Mouse (Mus musculus) spleen, postnatal 36 days (tissue): ENCODE data around the gene Fkbp6.

Experiments
- DNase-seq, 2 experiments: peaks; one replicate each; pipeline ENCODE4 v3.0.0; 2022; ENCODE audit warnings: low spot score in 2 of 2, mixed read lengths in 1 of 2

Fkbp6 gene

GRCm38 (mm10) chr5:135274663-135275396, 75.0 kb downstream of the Fkbp6 start:
- DNase-seq = no peak

DNA sequence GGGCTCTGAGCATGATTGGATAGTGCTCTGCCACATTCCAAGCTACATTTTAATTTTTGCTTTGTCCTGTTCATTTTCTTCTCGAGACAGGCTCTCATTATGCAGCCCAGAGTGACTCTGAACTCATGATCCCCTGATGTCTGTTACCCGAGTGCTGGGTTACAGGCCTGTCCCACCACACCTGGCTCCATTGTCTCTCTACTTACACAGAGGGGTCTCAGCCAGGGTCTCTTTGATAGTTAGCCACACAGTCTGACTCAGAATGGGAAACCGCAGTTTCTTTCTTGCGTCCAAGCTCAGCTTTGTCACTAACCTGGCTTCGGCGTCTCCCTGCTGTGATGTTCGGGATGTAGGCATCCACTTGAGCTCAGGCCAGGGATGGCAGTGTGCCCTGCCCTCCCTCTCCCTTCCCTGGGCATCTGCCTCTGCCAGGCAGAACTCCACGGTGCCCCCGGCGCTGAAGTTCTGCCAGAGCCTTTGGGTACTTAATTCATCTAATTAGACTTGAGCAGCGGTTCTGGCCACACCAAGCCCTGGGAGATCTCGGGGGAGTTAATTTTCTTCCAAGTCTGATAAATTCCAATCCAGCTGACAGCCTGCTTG, 78.2 kb downstream of the Fkbp6 start:
- DNase-seq = no peak

- no peak for DNase-seq
Measured at GRCm38 (mm10) chr5:135270361-135270760, 79.5 kb downstream of the Fkbp6 start.

DNA sequence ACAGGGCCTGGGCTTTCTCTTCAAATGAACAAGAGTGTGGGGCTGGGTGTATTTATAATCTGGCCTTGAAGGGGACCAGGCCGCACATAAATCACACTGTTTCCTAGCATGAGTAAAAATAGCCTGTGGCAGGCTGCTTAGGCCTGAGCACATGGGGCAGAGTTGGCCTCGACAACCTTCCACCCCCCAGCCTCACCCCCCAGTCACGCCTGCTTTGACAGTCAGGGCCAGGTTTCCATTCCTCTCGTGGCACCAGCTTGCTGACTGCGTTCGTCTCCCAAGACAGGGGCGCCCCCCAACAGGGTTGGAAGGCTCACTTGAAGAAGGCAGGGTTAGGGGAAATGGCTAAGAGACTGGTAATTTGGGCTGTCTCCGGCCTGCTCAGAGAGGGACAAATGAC, 80.4 kb downstream of the Fkbp6 start:
- DNase-seq = no peak

DNA sequence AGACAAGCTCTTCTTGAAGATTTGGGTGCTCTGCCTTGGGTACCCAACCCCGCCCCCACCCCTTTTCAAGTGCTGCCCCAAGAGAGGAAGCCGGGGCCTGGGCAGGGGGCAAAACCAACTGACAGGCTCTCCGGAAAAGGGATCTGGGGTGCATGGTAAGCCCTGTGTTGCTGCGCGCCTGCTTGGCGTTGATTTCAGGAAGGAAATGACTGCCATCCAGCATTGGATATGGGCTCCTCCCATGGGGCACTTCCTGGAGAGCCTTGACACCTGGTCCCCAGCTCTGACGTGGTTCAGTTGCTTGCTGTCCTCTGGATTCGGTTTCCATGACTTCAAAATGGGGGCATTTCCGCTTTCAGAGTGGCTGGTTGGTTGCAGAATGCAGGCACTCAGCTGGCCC, 85.3 kb downstream of the Fkbp6 start:
- no peak for DNase-seq

DNA sequence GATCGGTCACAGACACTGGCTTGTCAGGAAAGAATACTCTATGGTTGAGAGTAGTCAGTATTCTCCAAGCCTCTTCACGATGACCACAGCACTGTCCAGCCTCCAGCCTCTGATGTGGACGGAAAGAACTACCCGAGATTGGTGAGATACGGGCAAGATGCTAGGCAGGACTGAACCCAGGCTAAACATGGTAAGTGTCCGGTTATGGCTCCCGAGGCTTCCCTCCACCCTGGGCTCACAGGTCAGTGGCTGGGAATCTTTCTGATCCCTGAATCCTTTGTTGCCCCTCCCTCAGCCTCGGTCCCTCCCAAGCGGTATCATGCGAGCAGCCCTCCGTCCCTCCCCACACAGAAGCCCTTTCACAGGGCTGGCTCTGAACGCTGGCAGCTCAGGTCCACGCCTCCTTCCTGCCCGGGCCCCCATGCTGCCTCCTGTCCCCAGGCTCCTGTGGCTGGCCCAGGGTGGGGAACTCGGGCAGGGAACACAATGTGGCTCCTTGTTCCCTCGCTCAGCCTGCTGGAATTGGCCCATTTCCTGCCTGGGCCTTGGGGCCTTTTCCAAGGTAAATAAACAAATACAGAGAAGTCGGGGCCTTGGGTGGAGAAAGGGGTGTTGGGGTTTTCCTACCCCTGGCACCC, 85.9 kb downstream of the Fkbp6 start:
- no peak for DNase-seq

GRCm38 (mm10) chr5:135258280-135259150, 91.3 kb downstream of the Fkbp6 start:
- DNase-seq = no peak

- DNase-seq = no peak
Measured at GRCm38 (mm10) chr5:135257559-135257958, 92.3 kb downstream of the Fkbp6 start.

GRCm38 (mm10) chr5:135256166-135256565, 93.7 kb downstream of the Fkbp6 start:
- DNase-seq = no peak

GRCm38 (mm10) chr5:135253741-135254401, 96.0 kb downstream of the Fkbp6 start:
- DNase-seq = no peak

DNA sequence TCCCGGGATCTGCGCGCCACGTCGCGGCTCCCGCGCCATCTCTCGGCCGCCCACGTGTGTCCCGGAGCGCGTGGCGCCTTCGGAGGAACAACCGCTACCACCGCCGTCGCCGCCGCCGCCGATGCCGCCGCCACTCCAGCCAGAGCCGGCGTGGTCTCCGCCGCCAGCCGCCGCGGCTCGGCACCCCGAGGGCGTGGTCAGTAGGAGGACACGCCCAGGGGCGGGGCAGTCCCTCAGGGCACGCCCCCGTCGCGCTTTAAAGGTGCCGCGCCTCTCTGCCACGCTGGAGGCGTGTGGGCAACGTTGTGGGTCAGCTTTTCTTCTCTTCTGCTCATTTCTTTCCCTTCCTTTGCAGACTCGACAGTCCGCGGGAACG, 98.8 kb downstream of the Fkbp6 start, which contains the start of gene Fzd9:
Gene Fzd9, minus strand, starts transcription at position 152 of the 376 bp plus-strand sequence.
- peak; percentile 74 to 75 for DNase-seq

DNA sequence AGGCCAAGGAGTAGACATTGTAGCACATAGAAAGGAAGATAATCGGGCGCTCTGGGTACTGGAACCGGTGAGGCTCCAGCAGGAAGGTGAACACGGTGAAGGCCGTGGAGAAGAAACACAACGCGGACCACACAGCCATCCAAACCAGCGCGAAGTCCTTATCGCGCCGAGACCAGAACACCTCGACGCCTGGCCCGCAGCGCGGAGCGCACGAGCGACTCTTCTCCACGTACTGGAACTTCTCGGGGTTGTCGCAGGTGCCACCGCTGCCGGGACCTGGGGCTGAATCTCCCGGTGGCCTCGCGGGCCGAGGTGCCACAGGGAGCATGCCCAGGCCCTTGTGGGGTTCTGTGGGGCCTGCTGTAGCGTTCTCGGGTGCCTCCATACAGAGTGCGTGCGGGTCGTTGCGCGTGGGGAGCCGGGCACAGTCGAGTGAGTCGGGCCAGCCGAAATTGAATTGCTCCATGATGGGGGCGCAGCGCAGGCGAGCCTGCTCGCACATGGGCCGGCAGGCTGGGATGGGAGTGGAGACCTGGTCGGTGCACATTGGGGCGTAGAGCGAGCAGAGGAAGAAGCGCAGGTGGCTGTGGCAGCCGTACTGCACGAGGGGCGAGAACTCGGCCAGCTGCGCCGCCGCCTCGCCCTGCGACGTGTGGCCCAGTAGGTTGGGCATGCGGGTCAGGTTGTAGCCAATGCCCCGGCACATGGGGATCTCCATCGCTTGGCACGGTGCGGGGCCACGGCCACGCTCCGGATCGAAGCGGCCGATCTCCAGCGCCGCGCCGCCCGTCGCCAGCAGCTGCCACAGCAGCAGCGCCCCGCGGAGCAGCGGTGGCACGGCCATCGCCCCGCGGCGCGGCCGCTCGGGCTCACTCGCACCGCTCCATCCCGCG, 99.4 kb downstream of the Fkbp6 start:
- peak; percentile 16 to 34 for DNase-seq

DNA sequence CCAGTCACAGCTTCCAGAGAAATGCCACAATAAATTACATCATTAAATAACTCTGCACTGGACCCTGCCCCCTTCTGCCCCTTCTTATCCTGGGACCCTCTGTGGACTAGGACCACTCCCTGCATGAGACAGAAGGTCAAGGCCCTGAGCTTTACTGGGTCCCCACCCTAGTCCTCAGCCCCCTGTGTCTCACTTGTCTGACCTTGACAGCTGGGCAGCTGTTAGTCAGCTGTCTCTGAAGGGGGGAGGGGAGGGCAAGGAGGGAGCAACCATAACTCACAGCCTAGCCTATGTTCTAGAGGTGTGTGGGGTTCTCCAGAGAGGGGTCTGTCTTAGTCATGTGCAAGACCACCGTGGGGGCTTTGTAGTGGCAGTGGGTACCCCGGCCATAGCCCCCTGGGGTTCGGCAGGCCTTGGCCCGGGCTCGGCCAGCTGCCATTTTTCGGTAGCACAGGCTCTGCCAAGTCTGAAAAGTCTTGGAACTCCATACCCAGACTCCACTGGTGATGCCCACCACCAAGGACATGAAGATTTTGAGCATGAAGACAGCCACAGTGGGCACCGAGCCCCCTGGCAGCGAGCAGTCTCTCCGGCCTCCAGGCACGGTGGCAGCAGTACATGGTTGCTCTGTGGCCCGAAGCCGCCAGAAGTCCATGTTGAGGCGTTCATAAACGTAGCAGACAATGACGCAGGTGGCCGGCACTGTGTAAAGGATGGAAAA, 100.7 kb downstream of the Fkbp6 start:
- DNase-seq = no peak

GRCm38 (mm10) chr5:135247337-135247736, 102.5 kb downstream of the Fkbp6 start:
- DNase-seq = no peak

GRCm38 (mm10) chr5:135246531-135246930, 103.3 kb downstream of the Fkbp6 start:
- DNase-seq = no peak

DNA sequence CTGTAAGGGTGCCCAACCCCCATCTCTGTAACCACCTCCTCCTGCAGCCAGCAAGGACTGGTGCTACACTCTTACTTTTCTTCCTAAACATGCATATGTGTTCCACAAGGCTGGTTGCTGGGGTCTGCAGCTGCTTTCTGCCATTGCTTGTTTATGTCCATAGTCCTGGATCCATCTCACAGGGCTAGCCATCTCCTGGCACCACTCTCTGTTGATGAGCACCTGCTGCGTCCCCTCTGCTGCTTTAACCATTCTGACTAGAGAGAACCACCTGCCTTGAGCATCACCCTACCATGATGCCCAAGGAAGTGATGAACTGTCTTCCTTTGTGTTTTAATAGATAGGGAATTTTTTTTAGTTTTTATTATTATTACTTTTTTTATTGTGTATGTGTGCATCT, 106.7 kb downstream of the Fkbp6 start:
- DNase-seq = no peak

DNA sequence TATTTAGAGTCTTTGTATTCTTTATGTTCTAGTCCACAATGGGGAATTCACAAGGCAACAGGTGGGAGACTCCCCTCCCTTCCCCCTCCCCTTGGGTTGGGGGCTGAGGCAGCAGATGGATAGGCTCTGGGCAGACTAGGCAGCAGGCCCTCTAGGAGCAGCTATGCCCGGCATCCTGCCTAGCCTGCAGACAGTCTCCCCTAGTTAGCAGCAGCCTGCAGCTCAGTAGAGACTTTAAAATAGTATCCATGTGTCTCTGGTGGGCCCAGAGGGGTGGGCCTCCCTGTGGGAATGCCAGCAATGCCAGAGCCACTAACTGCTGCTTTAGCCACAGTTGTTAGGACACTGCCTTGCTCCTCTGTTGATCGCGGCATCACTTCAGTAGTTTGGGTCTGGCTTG, 107.2 kb downstream of the Fkbp6 start:
- DNase-seq = no peak

DNA sequence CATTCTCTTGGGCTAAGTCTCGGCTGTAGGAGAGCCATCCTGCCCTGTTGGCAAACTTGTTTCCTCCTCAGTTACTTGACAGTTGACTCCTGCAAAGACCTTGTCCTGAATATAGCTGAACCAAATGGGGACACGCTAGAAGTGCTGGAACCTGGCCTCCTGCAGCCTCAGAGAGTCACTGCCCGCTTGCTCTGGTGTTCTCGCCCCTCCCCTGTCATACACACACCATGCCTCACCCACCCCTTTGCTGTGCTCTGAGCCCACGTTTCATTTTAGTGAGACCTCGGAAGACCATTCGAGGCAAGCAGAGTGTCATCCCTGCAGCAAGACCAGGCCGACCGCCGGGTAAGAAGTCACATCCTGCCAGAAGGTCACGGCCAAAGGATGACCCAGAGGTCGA, 107.7 kb downstream of the Fkbp6 start:
- DNase-seq = no peak
